Mouse (Mus musculus) heart, postnatal 36 days (tissue): ENCODE measurements around the gene Usp21. TPM values are rescaled to one million over a fixed set of nuclear protein-coding genes. Genes with fewer than 3 reads are reported as not detected.
"Not testable (repeated sequence)": the region's sequence is repeated elsewhere in the genome, so short reads cannot be mapped to it uniquely, and the experiment has no call there.

Source experiments
- DNase-seq, 2 experiments: peaks; one replicate each; pipeline ENCODE4 v3.0.0; 2021 to 2022
- intact Hi-C: fragments of 180-260 bp; cut with DNase I; formaldehyde crosslinking; loops from one replicate; pipeline ENCODE4 v1.15.1; 2025
- total RNA-seq, 2 experiments: library from RNA; stranded (reverse); gene quantifications; 2 replicates each; pipeline ENCODE4 v1.2.3; 2021

Usp21 gene
- total RNA-seq, 2 experiments from 2014 or later, result 22.1 to 22.3 TPM

GRCm38 (mm10) chr1:171248386-171249226, 39.2 kb downstream of the Usp21 start:
- intact Hi-C loops, result loop anchor here (5.0 kb wide), 1 partner anchor 84 kb away; no protein-coding TSS in a partner anchor
- DNase-seq, result no peak

- intact Hi-C loops, result loop anchor here (2.0 to 5.0 kb wide), 3 partner anchors 23 to 84 kb away; partner anchors contain the start of genes B4galt3 and Tomm40l
- DNase-seq, result no peak
Measured at GRCm38 (mm10) chr1:171247916-171248315, 39.9 kb downstream of the Usp21 start.

GRCm38 (mm10) chr1:171247453-171247841, 40.3 kb downstream of the Usp21 start:
- no peak for DNase-seq
- intact Hi-C loops, result loop anchor here (2.0 to 5.0 kb wide), 3 partner anchors 23 to 85 kb away; partner anchors contain the start of genes B4galt3 and Tomm40l

- peak; percentile 96 to 97 for DNase-seq
- intact Hi-C loops, result loop anchor here (2.0 to 5.0 kb wide), 3 partner anchors 24 to 85 kb away; partner anchors contain the start of genes B4galt3 and Tomm40l
Measured at GRCm38 (mm10) chr1:171246709-171247452, 40.9 kb downstream of the Usp21 start.

GRCm38 (mm10) chr1:171245353-171245752, 42.4 kb downstream of the Usp21 start:
- no peak for DNase-seq

GRCm38 (mm10) chr1:171241952-171242351, 45.8 kb downstream of the Usp21 start:
- intact Hi-C loops, DNase-seq: not testable (repeated sequence)

More at GRCm38 (mm10) chr1:171245353-171245752, 42.4 kb downstream of the Usp21 start:
- intact Hi-C loops, result loop anchor here (5.0 kb wide), 1 partner anchor 87 kb away; no protein-coding TSS in a partner anchor

GRCm38 (mm10) chr1:171240911-171241310, 46.9 kb downstream of the Usp21 start:
- no peak for DNase-seq
- intact Hi-C loops, result no loop called here

- intact Hi-C loops, result no loop called here
- DNase-seq, result peak; percentile 52 to 56
Measured at GRCm38 (mm10) chr1:171239992-171240744, 47.6 kb downstream of the Usp21 start.

- peak; percentile 58 to 63 for DNase-seq
- intact Hi-C loops, result no loop called here
Measured at GRCm38 (mm10) chr1:171238463-171238862, 49.3 kb downstream of the Usp21 start.

- no peak for DNase-seq
- intact Hi-C loops, result no loop called here
Measured at GRCm38 (mm10) chr1:171237438-171237837, 50.4 kb downstream of the Usp21 start.

- intact Hi-C loops, result no loop called here
Measured at GRCm38 (mm10) chr1:171235791-171236190, 52.0 kb downstream of the Usp21 start.

GRCm38 (mm10) chr1:171234538-171234937, 53.3 kb downstream of the Usp21 start:
- DNase-seq, result no peak
- intact Hi-C loops, result no loop called here

More at GRCm38 (mm10) chr1:171235791-171236190, 52.0 kb downstream of the Usp21 start:
- no peak for DNase-seq

GRCm38 (mm10) chr1:171234126-171234525, 53.7 kb downstream of the Usp21 start, which contains the start of gene Fcer1g:
Gene Fcer1g (minus strand): TSS chr1:171234365.
- intact Hi-C loops, result no loop called here
- DNase-seq, result peak; percentile 49 to 52

- intact Hi-C loops, result no loop called here
Measured at GRCm38 (mm10) chr1:171232800-171233730, 54.7 kb downstream of the Usp21 start.

GRCm38 (mm10) chr1:171232348-171232747, 55.4 kb downstream of the Usp21 start:
- no peak for DNase-seq
- intact Hi-C loops, result no loop called here

More at GRCm38 (mm10) chr1:171232800-171233730, 54.7 kb downstream of the Usp21 start:
- DNase-seq, result no peak
